Mouse (Mus musculus) lung, postnatal 14 days (tissue): ENCODE measurements around the gene Ifna16.
A peak's percentile ranks its signal among the peaks of the same experiment; 100 is the strongest.

ENCODE experiments used
- DNase-seq: peaks from one replicate; pipeline ENCODE4 v3.0.0; 2021

Ifna16 gene

DNA sequence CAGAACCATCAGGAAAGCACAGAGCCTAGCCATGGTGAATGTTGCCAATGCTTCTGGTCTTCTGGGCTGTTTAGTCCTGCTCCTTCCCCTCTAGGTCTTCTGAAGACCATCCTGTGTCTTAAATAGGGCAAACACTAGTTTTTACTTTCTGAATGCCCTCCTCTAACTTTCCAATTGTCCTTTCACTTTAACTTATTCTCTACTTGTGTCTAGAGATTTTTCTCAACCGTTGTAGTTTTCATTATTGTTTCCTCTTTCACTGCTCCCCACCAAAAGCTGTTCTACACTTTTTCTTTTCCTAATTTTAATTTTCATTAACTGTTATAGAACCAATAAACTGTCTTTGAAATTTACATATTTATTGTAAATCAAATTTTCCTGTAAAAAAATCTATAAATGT lies at the start of gene Ifna16:
TSS of gene Ifna16 (minus strand) at position 101 of the 400 bp plus-strand sequence.
- DNase-seq: no peak

DNA sequence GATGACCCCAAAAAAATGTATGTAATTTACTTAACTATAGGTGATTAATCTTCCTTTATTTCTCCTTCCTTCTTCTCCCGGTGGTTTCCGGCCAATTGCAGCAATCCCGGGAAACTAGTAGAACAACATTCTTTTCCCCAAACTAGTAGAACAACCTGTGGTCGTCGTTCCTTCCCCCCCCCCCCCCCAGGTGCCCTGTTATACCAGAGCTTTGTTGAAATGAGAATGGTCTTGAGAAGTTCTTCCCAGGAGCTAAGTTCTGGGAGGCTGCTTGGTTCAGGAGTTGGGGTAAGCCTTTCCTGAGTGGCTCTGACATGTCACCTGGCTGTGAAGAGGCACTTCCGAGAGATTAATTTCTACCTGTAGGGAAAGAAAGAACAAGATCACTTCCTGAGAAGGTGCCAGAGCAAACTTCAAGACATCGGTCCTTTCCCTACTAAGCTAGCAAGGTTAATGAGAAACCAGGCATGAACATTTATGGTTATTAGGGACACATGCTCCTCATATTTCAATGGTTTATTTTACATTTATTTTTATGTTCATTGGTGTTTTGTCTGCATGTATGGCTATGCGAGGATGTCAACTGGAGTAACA lies 46.9 kb upstream of the Ifna16 start:
- DNase-seq: no peak

DNA sequence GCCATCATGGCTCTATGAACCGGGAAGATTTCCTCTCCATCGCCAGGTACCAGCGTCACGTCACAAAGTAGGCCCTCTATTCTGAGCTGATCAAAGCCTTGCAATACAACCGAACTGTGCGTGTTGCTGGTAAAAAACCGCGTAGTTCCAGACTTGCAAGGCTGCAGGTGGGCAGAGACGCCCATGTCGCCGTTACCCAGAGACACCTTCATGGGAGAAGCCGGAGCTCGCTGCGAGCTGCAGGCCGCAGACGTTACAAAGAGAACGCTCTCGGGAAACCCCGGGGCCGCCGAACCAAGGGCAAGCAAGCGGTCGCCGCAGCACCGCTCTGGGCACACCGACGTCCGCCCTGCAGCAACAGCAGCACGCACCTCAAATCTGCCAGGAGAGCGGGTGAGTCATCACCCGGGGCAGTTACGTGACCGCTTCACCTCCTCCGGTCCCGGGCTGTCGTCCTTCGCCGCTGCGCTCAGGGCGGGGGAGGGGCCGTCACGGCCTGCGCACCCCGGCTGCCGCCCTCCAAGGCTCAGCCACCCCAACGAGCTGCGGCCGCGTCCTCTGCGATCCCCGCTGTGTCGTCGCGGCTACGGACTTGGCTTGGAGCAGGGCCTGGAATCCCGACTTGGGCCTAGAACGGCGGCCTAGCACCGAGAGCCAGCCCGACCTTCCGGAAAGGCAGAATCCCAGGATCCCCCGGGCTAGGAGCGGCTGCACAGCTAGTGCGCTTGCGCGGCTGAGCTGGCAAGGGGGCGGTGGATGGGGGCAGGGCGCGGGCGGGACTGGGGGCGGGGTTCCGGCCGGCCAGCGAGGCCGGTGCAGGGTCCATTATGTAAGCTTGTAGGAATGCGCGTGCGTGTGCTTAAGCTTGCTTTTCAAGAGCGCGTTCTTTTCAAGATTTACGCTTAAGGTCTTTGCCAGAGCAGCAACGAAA lies 45.3 kb upstream of the Ifna16 start, which contains the start of the genes Gm26566 and Klhl9:
TSS of gene Gm26566 (plus strand) at position 15 of the 931 bp plus-strand sequence.
TSS of gene Klhl9 (minus strand) at position 675 of the 931 bp plus-strand sequence.
- DNase-seq: peak; percentile 94

DNA sequence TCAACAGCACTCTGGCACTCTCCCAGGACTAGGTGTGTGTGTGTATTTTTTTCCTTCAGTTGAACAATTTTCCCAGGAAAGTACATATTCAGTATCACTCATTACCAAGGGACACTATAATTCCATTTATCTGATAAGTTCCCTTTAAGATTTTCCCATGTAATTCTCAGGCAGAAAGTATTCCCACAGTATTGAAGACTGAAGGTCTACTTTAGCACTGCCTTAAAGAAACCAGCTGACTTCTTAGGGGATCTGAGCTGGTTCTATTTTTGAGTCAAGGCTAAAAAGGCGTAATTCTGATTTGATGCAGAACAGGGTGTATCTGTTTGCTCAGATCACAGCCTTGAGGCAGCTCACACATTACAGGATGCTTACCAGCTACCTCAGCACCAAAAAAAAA lies 42.0 kb upstream of the Ifna16 start:
- DNase-seq: no peak

DNA sequence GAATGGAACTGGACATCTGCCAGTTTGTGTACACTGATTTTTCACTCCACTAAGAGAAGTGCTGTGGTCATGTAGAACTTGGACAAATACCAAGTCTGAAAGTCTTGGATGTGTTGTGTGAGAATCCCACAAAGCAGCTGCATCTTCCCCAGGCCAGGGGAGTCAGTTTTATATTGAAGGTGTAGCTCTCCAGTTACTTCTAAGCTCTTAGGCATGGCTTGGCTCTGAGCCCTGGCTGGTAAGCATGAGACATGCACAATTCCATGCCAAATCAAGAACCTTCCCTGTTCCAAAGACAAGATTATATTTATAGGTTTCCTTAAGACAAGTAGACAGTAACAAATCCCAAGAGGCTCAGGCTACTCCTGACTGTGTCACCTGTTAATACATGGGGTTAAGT lies 38.3 kb upstream of the Ifna16 start:
- DNase-seq: no peak

DNA sequence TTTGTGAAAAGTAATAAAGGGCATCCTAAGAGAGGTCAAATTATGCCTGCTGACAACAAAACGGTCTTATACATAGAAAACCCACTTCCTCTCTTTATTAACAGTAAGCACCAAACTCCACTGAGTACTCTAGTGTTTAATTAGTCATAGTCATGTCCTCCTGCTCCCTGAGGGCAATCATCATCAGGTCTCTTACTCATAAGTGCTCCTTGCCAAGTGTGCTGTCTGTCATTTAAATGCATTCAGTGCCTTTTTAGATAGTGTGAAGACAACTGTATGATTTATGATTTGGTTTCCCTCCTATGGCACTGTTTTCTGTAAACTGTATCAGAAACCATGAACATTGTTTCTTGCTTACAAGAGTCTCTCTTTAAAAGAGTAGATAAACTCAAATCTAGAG lies 37.6 kb upstream of the Ifna16 start:
- DNase-seq: no peak

DNA sequence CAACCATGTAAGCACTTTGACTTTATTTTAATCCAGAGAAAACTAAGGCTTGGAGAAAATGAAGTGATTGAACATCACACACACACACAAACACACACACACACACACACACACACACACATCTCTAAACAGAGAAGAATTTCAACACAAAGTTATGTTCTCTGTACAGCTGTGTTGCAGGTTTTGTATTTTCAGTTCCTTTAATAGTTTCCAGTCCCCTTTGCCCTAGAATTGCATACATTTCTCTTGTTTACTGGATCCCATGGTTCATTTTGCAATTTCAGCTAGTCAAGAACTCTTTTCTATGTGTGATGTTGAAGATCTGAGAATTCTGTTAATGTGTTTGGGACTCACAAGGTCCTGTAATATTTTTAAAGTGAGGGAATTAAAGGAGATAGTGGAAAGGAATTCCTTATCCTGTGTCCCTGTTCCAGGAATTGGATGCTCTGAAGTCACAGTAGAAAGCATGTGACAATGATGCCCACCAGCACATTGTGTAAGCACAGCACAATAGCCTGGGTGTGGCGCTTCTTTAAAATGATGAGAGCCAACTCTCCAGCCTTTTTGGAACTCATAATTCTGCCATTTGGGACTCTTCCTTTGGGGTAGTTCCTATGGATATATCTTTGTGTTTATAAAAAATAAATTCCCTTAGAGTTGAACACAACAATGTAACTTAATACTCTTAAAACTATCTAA lies 30.6 kb upstream of the Ifna16 start:
- DNase-seq: no peak

DNA sequence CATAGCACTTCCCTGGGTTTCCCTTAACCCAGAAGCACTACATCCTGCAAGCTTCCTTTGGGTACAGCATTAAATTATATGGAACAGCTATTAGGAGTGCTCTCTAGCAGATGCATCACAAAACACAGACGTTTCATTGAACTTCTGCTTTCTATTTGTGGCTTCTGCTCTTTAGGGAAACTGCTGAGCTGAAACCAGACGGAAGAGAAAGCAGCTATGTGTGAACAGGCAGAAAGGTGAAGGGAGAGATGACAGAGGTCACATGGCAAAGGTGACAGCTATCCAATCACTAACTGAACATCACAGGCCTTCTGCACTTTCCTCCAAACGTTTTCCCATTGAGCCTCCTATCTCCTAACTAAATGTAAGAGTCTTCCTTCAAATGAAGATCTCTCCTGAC lies 29.2 kb upstream of the Ifna16 start:
- DNase-seq: no peak

DNA sequence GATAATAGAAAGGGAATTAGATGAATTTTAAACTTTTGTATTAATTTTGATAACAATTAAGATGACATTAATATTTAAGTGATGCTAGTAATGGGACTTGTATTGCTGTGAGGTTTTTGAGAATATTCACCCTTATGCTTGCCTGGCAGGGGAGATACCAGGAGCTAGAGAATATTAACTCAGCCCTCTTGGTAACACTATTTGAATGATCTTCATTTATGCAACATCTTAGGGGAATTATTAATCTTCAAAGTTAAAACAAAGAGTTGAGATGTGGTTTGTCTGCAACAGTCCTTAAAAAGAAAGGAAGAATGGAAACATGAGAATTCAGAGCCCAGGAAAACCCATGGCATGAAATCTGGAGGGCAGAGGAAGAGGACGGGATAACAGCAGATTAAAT lies 22.6 kb upstream of the Ifna16 start:
- no peak for DNase-seq

DNA sequence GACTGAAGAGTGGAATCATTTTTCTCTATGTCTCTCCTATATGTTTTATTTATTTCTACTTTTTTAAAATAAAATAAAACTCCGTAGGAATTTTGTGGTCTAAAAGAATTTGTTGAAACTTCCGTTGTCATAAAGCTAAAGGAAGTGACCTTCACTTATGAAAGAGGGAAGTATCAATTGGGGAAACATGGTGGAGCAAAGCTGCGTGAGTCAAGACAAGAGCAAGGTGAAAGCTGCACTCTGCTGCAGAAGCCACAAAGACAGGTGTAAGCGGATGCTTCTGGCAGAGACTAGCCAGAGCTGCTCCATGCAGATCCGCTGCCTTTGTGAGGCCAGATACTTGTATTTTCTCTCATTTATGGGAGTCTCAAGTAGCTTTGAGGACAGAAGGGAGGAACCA lies 22.1 kb upstream of the Ifna16 start:
- DNase-seq: no peak

DNA sequence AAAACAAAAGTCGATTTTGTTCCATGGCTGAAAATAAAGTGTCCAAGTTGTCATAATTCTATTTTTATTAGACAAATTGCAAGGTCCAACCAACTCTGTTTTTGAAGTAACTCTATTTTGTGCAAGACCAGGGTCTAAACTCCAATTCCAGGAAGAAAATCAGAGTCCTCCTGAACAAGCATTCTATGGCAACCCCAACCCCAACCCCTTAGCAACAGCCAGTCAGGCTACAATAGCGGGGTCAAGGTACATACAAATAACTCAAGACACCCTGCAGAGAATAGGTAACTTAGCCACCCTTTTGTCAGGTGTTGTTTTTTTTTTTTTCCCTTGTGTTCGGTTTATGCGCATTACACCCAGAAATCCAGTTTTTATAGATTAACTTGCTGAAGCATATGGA lies 21.0 kb upstream of the Ifna16 start:
- no peak for DNase-seq

DNA sequence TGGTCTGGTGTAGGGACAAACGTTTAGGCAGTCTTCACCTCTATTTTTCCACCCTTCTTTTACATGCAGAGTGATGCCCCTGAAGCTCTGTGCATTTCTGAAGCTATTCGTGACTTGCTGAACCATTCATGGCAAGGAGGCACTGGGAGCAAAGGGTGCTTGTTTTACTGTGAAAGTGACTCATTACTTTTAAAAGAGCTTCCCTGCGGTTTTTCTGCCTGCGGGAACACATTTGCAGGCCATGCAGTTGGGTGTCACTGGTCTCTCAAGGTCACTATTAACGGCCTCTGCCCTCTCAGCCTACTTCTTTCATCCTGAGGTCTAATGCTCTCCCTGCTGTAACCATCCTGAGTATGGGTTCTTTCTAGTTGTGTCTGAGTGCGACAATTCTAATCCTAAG lies 20.4 kb upstream of the Ifna16 start:
- DNase-seq: no peak

DNA sequence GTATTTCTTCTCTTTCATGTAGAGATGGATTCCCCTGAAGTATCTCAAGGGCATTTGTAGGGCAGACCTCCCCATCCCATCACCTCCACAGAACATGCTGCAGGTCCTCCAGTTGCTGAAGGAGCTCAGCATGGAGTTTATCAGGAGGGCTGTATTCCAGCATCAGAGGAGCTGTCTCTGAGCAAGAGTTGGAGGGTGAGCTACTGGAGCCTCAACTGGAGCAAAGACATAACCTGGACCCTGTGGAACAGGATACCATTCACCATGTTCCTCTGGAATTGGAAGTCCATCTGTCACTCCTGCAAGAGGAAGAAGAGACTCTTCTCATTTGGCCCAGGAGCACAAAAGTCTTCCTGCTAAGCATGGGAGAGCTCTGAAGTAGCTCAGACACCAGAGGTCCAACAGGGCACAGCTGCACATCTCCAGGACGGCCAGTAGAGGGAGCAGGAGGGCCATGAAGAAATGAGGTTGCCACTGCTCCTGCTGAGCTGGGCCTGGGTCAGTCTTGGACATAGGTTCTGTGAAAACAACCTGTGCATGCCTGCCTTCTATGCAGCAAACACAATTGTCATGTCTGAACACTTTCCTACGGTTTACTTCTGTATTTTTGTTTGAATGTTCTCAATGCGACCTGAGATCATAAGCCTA lies 19.6 kb upstream of the Ifna16 start:
- DNase-seq: peak; percentile 82

DNA sequence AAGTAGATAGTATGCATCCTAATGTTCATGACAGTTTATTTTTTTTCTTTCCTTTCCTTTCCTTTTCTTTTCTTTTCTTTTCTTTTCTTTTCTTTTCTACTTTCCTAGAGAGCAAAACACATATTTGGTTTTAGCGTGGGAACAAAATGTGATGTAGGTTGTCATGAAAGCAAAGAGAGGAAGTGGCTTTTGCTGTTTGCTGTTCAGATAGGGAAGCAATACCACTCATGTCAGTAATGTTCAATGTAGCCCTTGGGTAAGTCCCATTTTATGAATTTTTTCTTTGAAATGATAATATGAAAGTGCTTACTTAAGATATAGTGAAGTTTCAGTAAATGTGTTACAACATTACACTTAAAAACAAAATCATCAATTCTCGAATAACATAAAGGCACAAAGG lies 16.7 kb upstream of the Ifna16 start:
- no peak for DNase-seq

DNA sequence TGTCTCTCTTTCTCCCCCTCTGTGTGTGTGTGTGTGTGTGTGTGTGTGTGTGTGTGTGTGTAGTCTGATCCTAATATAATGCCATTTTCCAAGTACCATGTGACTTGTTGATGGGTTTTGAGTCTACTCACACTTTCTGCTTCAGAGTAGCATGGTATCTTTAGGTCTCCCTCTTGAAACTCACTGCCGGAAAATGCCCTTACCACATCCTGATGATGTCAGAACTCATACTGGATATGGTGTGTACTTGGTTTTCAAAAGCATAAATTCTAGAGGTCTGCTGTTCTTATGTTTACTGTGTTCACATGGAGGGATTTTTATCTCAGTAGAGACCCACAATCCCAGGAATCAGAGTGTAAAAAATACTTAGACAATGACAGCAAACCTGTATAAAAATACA lies 15.8 kb upstream of the Ifna16 start:
- DNase-seq: no peak

DNA sequence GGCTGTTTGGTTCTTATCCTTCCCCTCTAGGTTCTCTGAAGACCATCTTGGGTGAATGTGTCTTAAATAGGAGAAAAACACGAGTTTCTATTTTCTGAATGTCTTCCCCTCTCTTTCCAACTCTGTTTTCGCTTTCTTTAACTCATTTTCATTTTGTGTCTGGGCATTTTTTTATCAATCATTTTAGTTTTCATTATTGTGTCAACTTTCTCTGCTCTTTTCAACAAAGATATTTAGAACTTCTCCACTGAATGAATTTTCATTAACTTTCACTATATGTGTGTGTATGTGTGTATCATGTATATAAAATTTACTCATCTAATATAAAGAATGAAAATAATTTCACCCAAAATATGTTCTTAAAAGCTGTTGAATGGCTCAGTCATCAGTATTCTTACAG lies 14.5 kb upstream of the Ifna16 start, which contains the start of gene Ifnab:
TSS of gene Ifnab (minus strand) at position 101 of the 400 bp plus-strand sequence.
- no peak for DNase-seq

DNA sequence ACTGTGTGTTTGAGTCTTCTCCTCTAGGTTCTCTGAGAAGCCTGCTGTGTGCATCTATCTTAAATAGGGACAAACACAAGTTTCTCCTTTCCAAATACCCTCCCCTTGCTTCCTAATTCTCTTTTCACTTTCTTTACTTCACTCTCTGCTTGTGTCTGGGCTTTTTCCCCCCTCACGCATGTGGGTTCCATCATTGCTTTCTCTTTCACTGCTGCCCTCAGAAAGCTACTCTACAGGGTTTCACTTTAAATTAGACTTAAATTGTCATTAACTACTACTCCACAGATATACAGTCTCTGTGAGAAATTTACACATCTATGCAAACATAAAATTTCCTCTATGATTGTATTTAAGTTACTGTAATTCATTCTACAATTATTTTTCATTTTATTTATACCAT lies 7.1 kb upstream of the Ifna16 start, which contains the start of gene Ifna2:
TSS of gene Ifna2 (minus strand) at position 101 of the 400 bp plus-strand sequence.
- no peak for DNase-seq

DNA sequence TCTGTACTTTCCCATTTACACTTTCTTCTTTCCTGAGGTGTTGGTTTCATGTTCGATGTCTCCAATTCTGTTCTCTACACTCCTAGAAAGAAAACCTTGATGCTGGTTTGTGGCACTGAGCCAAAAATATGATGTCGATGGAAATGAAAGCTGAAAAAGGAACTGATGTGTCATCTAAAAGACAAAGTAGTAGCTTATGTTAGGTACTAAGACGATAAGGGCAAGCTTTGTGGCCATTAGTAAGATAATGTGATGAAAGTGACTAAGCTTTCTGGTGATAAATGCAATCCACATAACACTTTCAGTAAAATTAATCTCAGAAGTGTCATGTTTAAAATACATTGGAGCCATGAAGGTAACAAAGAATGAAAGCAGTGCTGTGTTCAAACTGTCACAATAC lies 4.6 kb upstream of the Ifna16 start:
- no peak for DNase-seq

DNA sequence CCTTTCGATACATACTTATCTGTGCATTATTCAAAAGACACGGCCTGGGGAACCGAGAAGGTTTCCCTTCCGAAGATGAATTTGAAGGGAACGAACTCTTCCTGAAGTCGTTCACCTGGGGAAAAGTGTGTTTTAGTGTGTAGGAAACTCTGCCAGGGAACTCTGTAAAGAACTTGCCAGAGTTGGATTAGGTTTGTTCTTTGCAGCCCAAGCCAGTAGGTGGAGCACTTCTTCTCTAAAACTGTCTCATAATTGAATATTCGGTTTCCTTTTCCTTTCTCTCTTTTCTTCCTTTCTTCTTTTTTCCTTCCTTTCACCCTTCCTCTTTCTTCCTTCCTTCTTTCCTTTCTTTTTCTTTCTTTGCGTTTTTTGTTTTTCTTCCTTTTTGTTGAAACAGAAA lies 3.6 kb upstream of the Ifna16 start:
- DNase-seq: peak; percentile 8

DNA sequence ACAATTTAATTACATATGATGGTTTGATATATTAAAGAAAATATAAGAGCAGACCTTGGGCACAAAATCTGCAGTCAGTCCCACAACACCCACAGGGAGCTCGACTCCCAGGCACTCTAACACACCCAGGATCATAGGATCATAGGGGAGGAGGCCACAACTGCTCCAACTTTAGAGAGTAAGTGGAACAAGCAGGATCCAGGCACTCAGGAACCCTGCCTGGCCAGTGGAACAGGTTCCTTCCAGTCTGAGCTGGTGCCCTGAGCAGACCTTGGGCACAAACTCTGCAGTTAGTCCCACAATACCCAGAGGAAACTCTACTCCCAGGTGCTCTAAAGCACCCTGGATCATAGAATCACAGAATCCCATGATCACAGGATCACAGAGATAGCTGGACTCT lies 21.3 kb downstream of the Ifna16 start:
- no peak for DNase-seq

DNA sequence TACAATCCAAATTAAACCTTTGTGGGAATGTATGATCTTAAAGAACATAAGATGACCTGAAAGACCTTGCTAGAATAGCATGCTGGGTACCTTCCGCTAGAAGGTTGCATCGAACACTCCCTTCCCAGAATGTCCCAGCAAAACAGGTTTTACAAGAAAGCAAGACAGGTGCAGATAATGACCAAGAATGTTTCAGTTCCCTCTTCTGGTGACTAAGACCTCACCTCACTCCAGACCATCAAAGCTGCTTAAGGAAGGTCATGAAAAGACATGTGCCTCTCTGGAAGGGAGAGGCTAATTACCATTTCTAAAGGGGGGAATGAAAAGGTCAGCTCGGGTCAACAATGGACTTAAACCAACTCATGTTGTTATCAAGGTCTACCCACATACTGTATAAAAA lies 23.1 kb downstream of the Ifna16 start:
- no peak for DNase-seq

DNA sequence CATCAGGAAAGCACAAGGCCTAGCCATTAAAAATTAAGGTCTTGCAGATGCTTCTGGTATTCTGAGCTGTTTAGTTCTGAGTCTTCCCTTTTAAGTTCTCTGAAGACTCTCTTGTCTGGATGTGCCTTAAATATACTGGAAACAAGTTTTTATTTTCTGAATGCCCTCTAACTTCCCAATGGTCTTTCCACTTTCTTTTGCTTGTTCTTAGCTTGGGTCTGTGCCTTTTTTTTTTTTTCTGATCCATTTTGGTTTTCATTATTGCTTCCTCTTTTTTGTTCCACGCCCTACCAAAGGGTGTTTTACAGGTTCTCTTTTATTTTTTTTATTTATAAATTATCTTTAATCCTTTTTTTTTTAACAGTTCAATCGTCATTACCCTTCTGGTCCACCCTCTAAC lies 32.4 kb downstream of the Ifna16 start, which contains the start of gene Ifna13:
TSS of gene Ifna13 (minus strand) at position 101 of the 400 bp plus-strand sequence.
- DNase-seq: no peak

DNA sequence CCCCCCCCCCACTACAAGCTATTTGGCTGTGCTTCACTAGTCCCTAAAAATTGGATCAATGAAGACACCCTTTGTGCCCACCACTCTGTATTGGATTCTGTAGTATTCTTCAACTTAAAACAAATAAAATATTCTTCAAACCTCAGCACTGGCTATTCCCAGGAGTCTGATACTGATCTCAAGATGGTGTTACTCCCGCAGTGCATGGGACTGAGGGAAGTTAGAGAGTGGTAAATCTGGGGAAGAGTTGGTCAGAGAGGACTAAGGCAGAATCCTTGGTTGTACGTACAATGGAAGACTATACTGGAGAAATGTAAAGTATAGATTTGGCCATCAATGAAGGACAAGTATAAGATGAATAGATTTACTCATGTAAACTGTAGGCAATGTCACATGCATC lies 34.2 kb downstream of the Ifna16 start:
- no peak for DNase-seq
